Mouse (Mus musculus) lung, embryonic 14.5 days (tissue): Measurements from ENCODE around the gene Cdyl2. TPM values are rescaled to one million over a fixed set of nuclear protein-coding genes. Genes with fewer than 3 reads are reported as not detected.

Experiments used
- ATAC-seq: fragments of 200-750 bp; cut with Nextera tagmentation; 2 replicates; pipeline ENCODE4 v1.8.0; 2017; ENCODE audit warnings: mild to moderate bottlenecking, moderate TSS enrichment, moderate library complexity; ENCODE audit not compliant: insufficient read depth
- DNase-seq: peaks from one replicate; pipeline ENCODE4 v3.0.0-alpha.2; 2015
- H3K27ac ChIP-seq: fragments of 300-500 bp; sonication (generic); 2 replicates; pipeline ENCODE4 v1.5.1; 2014; ENCODE audit warnings: low read depth, mild to moderate bottlenecking, moderate library complexity
- H3K27me3 ChIP-seq: fragments of 300-500 bp; sonication (generic); 2 replicates; pipeline ENCODE4 v1.6.1; 2014; ENCODE audit warnings: low read length, control low read depth; ENCODE audit not compliant: insufficient read depth
- H3K36me3 ChIP-seq: fragments of 300-500 bp; sonication (generic); 2 replicates; pipeline ENCODE4 v1.6.1; 2014; ENCODE audit warnings: control low read depth; ENCODE audit not compliant: insufficient read depth
- H3K4me1 ChIP-seq: fragments of 300-500 bp; sonication (generic); 2 replicates; pipeline ENCODE4 v1.6.1; 2014; ENCODE audit warnings: antibody characterized with exemption, control low read depth; ENCODE audit not compliant: insufficient read depth
- H3K4me2 ChIP-seq: fragments of 300-500 bp; sonication (generic); 2 replicates; pipeline ENCODE4 v1.6.1; 2014; ENCODE audit warnings: mild to moderate bottlenecking
- H3K4me3 ChIP-seq: fragments of 300-500 bp; sonication (generic); 2 replicates; pipeline ENCODE4 v1.5.1; 2014; ENCODE audit warnings: low read depth, low read length
- H3K9ac ChIP-seq: fragments of 300-500 bp; sonication (generic); 2 replicates; pipeline ENCODE4 v1.6.1; 2014
- H3K9me3 ChIP-seq: fragments of 300-500 bp; sonication (generic); 2 replicates; pipeline ENCODE4 v1.6.1; 2016; ENCODE audit warnings: low read depth, low read length, control low read depth
- CTCF ChIP-seq: IDR thresholded peaks from 2 replicates; pipeline ENCODE4 v1.5.1; 2016; ENCODE audit warnings: antibody characterized with exemption, low read depth
- WGBS: fragments of 180-500 bp; shearing (Covaris S2); extraction: QIAGEN DNeasy Blood & Tissue Kit; methylation state at CpG from one replicate; pipeline ENCODE4 v1.1.7; 2014; 5-methylcytosine and 5-hydroxymethylcytosine counted together
- polyA plus RNA-seq: library from polyadenylated mRNA; unstranded; fragments of >200 nt; fragmentation: Nextera tagmentation; extraction: Ambion mirVana; gene quantifications from 2 replicates; pipeline ENCODE4 v1.2.1, GENCODE M21; 2014

Cdyl2 gene
- polyA plus RNA-seq, 1 experiment from 2014 or later, result 8.7 TPM

GRCm38 (mm10) chr8:116587616-116588468 is 144.9 kb downstream of the Cdyl2 start:
- no peaks in the 10 kb centered on the region for H3K9me3 ChIP-seq
- TF ChIP-seq CTCF, result no peak
- H3K27me3 ChIP-seq, result no peaks in the 10 kb centered on the region
- H3K4me2 ChIP-seq, result no peak overlapping the region
- WGBS, result 75% methylated on average over 19 of the region's 19 CpGs
- H3K36me3 ChIP-seq, result no peaks in the 10 kb centered on the region
- no peak overlapping the region for H3K9ac ChIP-seq
- H3K4me3 ChIP-seq, result no peak overlapping the region
- no peaks in the 10 kb centered on the region for H3K4me1 ChIP-seq
- ATAC-seq (peak; percentile 47), DNase-seq (peak; percentile 40)
- peak overlapping the region; percentile 6; the same call in 1 of the 2 replicates for H3K27ac ChIP-seq

GRCm38 (mm10) chr8:116581318-116582019 is 151.3 kb downstream of the Cdyl2 start:
- WGBS, result 69% methylated on average over 11 of the region's 11 CpGs
- no peak for ATAC-seq

GRCm38 (mm10) chr8:116576732-116577131 is 156.1 kb downstream of the Cdyl2 start:
- Histone ChIP-seq H3K27ac (no peak overlapping the region), H3K4me1 (no peaks in the 10 kb centered on the region), H3K27me3 (no peaks in the 10 kb centered on the region), H3K36me3 (no peaks in the 10 kb centered on the region), H3K9ac (no peak overlapping the region), H3K9me3 (no peaks in the 10 kb centered on the region), H3K4me3 (no peak overlapping the region), H3K4me2 (no peak overlapping the region)
- 83% methylated on average over 2 of the region's 2 CpGs for WGBS
- DNase-seq, result no peak
- no peak for ATAC-seq
- TF ChIP-seq CTCF, result no peak

More at GRCm38 (mm10) chr8:116581318-116582019, 151.3 kb downstream of the Cdyl2 start:
- no peak overlapping the region for H3K9ac ChIP-seq
- H3K4me2 ChIP-seq, result no peak overlapping the region
- no peaks in the 10 kb centered on the region for H3K9me3 ChIP-seq
- no peaks in the 10 kb centered on the region for H3K36me3 ChIP-seq
- no peak overlapping the region for H3K4me3 ChIP-seq
- DNase-seq, result no peak
- no peak overlapping the region for H3K27ac ChIP-seq
- H3K27me3 ChIP-seq, result no peaks in the 10 kb centered on the region
- TF ChIP-seq CTCF, result no peak
- no peaks in the 10 kb centered on the region for H3K4me1 ChIP-seq

GRCm38 (mm10) chr8:116573085-116573484 is 159.7 kb downstream of the Cdyl2 start:
- H3K27me3 ChIP-seq, result no peaks in the 10 kb centered on the region
- no peaks in the 10 kb centered on the region for H3K9me3 ChIP-seq
- H3K36me3 ChIP-seq, result no peaks in the 10 kb centered on the region
- no peak overlapping the region for H3K27ac ChIP-seq
- H3K9ac ChIP-seq, result no peak overlapping the region
- H3K4me2 ChIP-seq, result no peak overlapping the region
- TF ChIP-seq CTCF, result no peak
- DNase-seq, result no peak
- WGBS, result 92% methylated on average over 5 of the region's 5 CpGs
- H3K4me3 ChIP-seq, result no peak overlapping the region
- ATAC-seq, result no peak
- no peaks in the 10 kb centered on the region for H3K4me1 ChIP-seq

GRCm38 (mm10) chr8:116552778-116553177 is 180.0 kb downstream of the Cdyl2 start:
- ATAC-seq (no peak), DNase-seq (no peak)
- Histone ChIP-seq H3K9me3 (no peaks in the 10 kb centered on the region), H3K27me3 (no peaks in the 10 kb centered on the region), H3K4me3 (no peak overlapping the region), H3K36me3 (no peaks in the 10 kb centered on the region), H3K4me2 (no peak overlapping the region), H3K4me1 (no peaks in the 10 kb centered on the region), H3K9ac (no peak overlapping the region), H3K27ac (no peak overlapping the region)
- TF ChIP-seq CTCF, result no peak
- WGBS, result 77% methylated on average over 3 of the region's 3 CpGs

- no peak for ATAC-seq
- no peak for DNase-seq
- Histone ChIP-seq H3K4me3 (no peak overlapping the region), H3K36me3 (no peaks in the 10 kb centered on the region), H3K9ac (no peak overlapping the region), H3K9me3 (no peaks in the 10 kb centered on the region), H3K4me1 (no peaks in the 10 kb centered on the region), H3K27me3 (no peaks in the 10 kb centered on the region), H3K4me2 (no peak overlapping the region), H3K27ac (no peak overlapping the region)
- TF ChIP-seq CTCF, result no peak
- 79% methylated on average over 6 of the region's 6 CpGs for WGBS
These were observed 180.5 kb downstream of the Cdyl2 start for GRCm38 (mm10) chr8:116552255-116552654.

- H3K36me3 ChIP-seq, result no peaks in the 10 kb centered on the region
- 46% methylated on average over 1 of the region's 1 CpGs for WGBS
- ATAC-seq (no peak), DNase-seq (no peak)
- H3K9ac ChIP-seq, result no peak overlapping the region
- TF ChIP-seq CTCF, result no peak
- H3K9me3 ChIP-seq, result no peaks in the 10 kb centered on the region
- no peak overlapping the region for H3K4me2 ChIP-seq
- no peak overlapping the region for H3K4me3 ChIP-seq
- H3K27ac ChIP-seq, result no peak overlapping the region
- H3K27me3 ChIP-seq, result no peaks in the 10 kb centered on the region
- H3K4me1 ChIP-seq, result no peaks in the 10 kb centered on the region
These were observed 189.4 kb downstream of the Cdyl2 start for GRCm38 (mm10) chr8:116543366-116543765.
